Mouse (Mus musculus) myocyte (in vitro differentiated cells): Measurements from ENCODE around the gene Hpn.

ENCODE experiments used
- MYOD1 ChIP-seq, 3 experiments: IDR thresholded peaks; one replicate each; pipeline ENCODE4 v1.6.1; 2011; ENCODE audit warnings: control low read depth in 2 of 3, low read depth in 2 of 3, mild to moderate bottlenecking in 2 of 3, moderate library complexity in 1 of 3; ENCODE audit not compliant: insufficient read length in 2 of 3, control insufficient read depth in 1 of 3
- POLR2A ChIP-seq: IDR thresholded peaks from one replicate; pipeline ENCODE4 v1.6.1; 2011; ENCODE audit warnings: low read depth, mild to moderate bottlenecking, control low read depth, moderate library complexity; ENCODE audit not compliant: insufficient read length
- TCF12 ChIP-seq: IDR thresholded peaks from one replicate; pipeline ENCODE4 v1.6.1; 2011; ENCODE audit warnings: mild to moderate bottlenecking, control low read depth; ENCODE audit not compliant: poor library complexity, insufficient read depth, severe bottlenecking
- USF1 ChIP-seq: IDR thresholded peaks from one replicate; pipeline ENCODE4 v1.6.1; 2011; ENCODE audit warnings: low read depth, mild to moderate bottlenecking, control low read depth, moderate library complexity

- no peak for TF ChIP-seq POLR2A
- TF ChIP-seq MYOD1 (IDR thresholded peaks at IDR 0.05; ENCODE audit: control insufficient read depth in 1 of 3, insufficient read length in 2 of 3, low read depth in 2 of 3), result no peak
- TF ChIP-seq USF1, result no peak
- TF ChIP-seq TCF12, result no peak
Measured at GRCm38 (mm10) chr7:31148086-31148485, 33.0 kb upstream of the Hpn start.
